Mouse (Mus musculus): ENCODE measurements around the gene Gm28845.

DNA sequence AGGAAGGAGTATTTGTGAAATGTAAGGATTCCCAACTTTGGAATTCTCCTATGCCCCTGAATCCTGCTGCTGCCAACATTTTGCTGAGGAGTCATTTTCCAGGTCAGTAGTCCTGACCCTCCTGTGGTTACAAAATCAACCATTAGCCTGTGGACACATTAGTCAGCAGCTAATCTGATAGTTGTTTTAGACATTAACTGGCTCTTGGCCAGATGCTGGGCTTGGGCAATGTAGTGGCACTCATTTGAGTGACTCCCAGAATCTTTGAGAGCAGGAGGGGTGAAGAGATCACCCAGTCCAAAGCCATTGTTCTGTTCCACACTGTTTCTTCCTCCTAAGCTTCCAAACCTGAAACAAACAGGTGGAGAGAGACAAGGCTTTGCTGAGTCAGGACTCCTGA lies 35.5 kb upstream of the Gm28845 start:
- no peak for TF ChIP-seq CTCF (IDR thresholded peaks at IDR 0.05 in 2 of 3, conservative IDR thresholded peaks at IDR 0.05 in 1 of 3; ENCODE audit: control insufficient read depth in 1 of 3, insufficient read depth in 1 of 3, low read depth in 2 of 3, low read length in 3 of 3, poor library complexity in 1 of 3, severe bottlenecking in 1 of 3)
- TF ChIP-seq RCOR1 (IDR thresholded peaks at IDR 0.05; ENCODE audit: low read depth, low read length) = no peak
- TF ChIP-seq EP300 (IDR thresholded peaks at IDR 0.05; ENCODE audit: low read depth in 1 of 2, low read length in 2 of 2) = no peak
- no peak for TF ChIP-seq ZNF384 (IDR thresholded peaks at IDR 0.05; ENCODE audit: low read depth, low read length)
- no peak for TF ChIP-seq ETS1 (IDR thresholded peaks at IDR 0.05; ENCODE audit: low read depth, low read length)
- TF ChIP-seq BHLHE40 (IDR thresholded peaks at IDR 0.05; ENCODE audit: borderline replicate concordance, low read depth, low read length) = no peak

Data from MEL (cell line).